Mouse (Mus musculus): Measurements from ENCODE around the gene Rarres1. TPM values are rescaled to one million over a fixed set of nuclear protein-coding genes. Genes with fewer than 3 reads are reported as not detected.

Rarres1 gene
- total RNA-seq, 1 experiment from 2014 or later: 0.24 TPM

DNA sequence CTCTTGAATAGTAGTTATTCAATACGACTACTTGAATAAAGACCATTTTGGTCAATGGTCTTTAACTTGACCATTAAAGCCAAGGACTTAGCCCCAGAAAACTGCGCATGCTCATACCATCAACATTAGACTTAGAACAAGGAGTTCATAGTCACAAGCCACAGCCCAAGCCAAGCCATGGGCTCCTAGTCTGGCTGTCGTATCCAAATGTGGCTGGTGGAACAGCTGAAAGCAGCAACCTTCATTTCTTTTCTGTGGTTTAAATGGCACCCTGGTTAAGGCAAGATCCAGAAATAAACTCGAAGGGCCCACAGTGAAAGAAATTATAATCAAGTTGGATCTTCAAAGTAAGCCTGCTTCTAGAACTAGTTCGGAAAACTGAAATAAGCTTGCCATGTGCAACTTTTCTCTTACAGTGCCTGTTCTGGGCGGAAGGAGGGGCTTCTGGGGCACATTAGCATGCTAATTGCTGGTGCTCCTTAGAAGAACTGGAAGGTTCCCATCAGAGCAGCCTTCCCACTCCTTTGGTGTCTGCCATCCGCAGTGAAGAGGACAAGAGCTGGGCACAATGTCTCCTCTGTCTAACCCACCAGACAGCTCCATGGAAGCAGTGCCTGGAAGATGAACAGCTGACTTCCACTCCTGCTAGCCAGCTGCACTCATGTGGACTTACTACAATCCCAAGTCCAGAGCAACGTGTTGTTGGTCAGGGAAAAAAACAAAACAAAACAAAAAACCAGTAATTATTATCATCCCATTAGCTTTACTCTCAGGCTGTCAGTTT is 23.0 kb downstream of the Rarres1 start:
- no peak for DNase-seq

DNA sequence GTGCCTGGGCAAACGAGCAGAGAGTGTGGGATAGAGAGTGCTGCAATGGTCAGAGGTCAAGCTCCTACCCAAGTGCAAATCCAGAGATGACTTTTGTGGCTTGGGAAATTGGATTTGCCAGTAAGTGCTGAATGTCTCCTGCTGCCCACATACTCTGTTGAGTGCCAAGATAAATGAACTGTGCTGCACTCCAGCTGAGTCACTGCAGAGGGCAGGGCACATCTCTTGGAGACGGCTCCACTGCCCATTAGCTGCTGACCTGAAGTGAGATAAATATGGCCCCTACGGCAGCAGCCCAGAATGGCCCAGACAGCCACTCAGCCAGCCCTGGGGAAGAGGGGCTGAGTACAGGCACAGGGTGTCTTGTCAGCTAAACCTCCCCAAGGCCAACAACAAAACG is 25.2 kb downstream of the Rarres1 start:
- peak; percentile 3 for DNase-seq

DNA sequence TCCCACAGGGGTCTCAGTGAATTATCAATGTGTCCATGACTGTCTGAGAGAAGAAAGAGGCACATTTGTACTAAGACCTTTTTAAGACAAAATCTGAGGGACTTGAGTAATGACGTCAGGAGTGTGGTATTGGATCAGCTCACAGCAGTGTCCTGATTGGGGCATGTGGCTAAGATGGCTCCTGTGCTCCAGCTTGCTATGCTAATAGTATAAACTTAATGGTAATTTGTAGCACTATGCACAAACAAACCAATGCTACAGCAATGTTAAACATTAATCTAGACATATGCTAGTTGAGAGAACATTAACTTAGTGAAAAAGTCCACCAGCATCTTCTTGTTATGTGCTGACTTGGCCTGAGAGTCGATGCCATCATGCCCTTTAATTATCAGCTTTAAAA is 30.1 kb downstream of the Rarres1 start:
- no peak for DNase-seq

DNA sequence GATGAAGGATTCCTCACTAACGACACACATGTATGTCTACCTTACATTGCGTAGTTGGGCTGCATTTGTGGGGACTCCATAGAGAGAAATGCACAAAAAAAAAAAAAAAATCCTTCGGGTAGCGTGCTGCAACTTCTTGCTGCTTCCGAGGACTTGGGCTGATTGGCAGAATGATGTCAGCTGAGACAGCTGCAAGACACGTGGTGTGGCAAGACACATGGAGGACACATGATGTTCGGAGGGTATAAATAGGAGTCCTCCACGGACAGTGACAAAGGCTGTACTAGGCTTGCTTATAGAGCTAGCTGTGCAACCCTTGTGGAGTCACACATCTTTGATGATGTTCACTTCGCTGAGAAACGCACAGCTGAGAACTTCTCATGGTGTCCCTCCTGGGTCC is 32.9 kb downstream of the Rarres1 start:
- DNase-seq: no peak

DNA sequence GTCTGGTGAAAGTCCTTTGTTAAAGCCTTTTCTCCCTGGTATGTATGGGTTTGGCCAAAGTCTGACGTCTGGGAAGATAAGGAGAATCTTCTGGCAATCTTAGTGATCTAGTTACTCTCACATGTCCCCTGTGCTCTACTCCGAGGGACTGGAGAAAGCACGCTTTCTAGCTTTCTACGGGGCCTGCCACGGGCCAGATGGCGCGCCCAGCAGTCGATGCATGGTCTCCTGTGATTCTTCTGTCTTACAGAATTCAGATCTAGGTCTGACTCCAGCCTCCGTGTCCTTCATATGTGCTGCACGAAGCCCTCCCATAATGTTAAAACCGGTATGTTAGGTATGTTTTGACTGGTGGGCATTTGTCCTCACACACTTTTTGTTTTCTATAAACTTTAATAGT is 35.5 kb downstream of the Rarres1 start:
- no peak for DNase-seq

DNA sequence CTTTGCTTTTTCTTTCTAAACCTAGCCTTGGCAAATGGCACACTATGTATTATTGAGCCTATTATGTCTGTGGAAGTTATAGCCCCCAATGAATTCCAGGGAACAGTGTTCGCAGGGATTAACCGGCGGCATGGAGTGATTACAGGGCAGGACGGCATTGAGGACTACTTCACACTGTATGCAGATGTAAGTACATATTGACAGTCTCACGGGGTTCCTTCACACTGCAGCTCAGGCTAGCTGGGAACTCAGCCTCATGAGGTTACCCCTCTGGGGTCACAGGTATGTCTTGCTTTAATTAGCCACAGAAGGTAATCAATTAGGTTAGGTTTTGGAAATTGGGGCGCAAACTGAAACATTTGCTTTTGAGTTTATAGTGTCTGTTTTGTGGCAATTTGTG is 41.9 kb downstream of the Rarres1 start:
- no peak for DNase-seq

DNA sequence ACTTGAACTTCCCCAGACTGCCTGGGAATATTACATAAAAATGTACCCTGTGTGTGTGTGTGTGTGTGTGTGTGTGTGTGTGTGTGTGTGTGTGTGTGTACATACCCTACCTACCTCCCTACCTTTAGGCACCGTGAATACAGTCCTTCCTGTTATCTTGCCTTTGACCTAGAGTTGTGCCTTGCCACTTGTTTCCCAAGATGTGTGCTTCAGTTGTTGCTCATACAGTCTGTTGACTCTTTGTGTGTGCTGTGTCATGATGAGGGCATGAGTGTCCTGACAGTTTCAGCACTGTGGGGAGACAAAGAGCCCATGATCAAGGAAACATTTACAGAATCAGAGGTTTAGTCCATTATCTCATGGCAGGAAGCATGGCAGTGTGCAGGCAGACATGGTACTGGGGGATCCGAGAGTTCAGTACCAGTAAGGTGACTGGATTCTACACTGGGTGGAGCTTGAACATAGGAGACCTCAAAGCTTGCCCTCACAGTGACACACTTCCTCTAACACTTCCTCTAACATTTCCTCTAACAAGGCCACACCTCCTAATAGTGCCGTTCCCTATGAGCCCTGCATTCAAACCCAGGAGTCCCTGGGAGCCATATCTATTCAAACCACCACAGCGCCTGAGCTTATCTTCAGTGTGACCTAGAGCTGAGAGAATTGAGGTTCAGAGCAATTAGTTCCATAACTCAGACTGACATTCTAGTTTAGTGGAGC is 43.8 kb downstream of the Rarres1 start:
- no peak for DNase-seq

DNA sequence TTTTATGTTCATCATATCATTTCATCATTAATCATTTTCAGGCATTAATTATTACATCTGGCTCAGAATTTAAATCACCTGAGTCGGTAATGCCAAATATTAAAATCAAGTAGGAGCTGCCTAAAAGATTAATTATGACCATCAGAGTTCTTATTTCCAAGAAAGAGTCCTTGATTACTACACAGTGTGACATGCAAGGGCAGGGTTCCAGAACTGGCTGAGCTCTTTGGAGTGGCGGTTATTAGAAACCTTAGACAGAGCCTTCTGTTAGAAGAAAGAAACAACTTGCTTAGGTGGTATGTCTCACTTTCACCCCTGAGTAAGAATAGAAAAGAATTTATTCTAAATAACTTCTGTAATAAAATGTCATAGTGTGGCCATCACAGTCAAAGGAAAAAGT is 48.0 kb downstream of the Rarres1 start:
- DNase-seq: no peak

DNA sequence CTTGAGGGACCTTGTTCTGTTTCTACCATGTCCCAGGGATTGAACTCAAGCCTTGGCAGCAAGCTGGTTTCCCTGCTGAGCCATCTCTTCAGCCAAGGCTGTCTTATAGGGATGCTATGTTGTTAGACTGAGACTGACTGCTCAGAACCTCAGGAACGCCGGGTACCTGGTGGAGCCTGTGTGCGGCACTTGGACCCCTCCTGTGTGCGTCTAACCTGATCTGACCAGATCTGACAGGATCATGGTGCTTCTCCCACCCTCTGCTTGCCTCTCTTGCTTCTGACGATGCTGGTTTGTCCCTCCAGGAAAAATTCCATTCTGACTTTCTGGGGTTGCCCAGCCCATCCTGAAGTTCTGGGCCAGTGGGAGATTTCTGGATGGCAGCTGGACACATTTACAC is 48.7 kb downstream of the Rarres1 start:
- DNase-seq: no peak

DNA sequence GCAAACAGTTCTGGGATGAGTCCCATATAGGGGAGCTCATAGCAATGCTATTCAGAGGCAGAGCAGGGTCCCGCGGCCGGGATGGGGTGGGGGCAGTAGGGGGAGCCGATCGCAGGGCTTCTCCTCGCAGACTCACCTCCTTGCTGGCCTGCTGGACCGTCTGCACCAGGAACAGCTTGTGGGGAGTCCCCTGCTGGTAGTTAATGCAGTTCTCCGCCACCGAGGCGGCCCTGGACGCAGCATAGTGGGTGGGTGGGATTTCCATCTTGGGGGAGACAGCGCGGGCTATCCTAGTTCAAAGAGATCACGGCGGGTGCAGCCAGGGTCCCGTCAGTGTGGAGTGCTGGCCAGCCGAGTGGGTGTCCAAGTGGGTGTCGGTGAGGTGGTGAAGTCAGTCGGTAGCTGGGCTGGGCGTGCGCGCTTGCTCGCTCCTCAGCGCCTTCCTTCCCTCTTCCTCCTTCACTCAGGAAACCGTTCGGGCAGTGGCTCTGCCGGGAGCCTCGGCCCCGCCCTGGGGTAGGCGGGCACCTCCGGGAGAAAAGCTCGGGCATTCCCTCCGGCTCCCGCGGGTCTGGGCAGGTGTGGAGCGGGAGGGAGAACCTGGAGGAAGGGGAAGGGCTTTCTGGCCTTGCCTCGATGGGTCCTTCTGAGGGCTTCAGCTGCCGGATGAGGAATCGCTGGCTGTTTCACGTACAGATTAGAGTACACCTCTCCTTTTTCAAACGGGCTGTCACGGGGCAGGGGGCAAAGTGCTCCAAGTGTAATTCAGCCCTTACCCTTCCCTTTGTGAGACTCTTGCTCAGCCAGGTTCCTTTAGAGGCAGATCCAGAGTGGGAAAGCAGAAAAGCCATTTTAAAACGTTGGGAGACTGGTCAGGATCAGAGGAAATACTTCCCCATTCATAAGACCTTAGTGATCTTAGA is 51.6 kb downstream of the Rarres1 start, which contains the start of gene Lxn:
Gene Lxn (minus strand): TSS at position 477 of the 923 bp plus-strand sequence.
- DNase-seq: peak; percentile 77

DNA sequence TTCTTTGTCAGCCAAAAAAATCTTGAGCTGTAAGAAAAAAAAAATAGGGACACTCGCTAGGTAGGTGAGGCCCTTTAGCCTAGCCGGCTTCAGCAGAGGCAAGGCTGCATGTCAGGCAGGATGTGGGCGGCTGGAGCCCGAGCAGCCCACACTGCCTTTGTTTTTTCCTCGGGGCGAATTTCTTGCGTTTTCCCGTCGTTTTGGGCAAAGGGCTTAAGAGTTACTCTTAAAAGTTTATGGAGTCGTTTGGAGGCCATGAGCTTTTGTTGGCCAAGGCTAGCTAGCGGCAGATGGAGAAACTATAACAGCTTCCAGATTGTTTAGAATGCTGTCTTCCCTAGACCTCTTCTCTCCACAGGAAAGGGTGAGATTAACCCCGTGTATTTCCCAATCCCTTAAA is 52.3 kb downstream of the Rarres1 start:
- no peak for DNase-seq

DNA sequence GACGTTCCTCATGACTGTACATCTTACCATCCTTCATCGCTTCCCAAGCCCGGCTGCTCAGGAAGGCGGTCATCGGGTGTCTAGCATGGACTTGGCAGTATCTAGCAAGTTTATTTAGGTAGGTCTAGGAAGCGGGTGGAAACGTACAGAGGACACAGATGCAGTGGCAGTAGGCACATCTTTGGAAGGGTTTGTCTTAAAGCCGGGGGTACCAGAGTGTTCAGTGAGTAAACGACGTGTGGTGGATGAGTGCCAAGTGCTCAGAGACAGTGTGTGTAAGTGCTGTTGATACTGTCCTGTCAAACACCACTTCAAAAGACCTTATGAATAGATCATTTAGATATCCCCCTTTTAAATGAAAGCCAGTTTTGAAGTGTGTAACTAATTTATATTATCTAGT is 52.7 kb downstream of the Rarres1 start:
- no peak for DNase-seq

DNA sequence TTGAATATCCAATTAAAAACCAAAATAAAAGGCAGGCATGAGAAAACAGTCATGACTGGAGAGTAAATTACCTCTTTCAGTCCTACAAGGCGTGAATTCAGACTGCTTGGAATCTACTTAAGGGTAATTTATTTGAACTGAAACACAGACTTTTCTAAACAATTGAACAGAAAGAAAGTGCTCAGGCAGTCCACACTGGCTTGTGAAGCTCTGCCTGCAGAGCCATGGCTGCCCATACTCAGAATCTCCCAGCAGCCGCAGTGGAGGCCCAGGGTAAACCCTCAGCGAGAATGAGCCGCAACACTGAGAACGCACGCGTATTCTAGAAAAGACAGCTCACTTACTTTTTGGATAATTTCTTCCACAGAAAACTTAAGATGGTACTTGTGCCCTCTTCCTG is 53.3 kb downstream of the Rarres1 start:
- no peak for DNase-seq

DNA sequence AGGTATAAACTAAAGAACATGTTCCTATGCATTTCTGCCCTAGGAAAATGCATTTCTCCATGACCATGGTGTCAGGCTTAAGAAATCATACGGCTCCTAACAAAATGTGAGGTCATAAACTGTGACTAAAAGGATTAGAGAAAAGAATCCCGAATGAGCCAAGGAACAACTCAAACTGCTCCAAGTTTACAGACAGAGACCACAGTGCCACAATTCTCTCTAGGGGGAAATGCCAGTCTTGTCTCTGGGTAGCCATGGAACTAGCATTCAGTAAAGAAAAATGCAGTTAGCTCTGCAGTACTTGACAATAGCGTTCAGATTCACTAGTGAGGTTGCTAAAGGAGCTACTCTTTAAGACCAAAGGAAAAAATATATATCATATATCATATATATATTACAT is 55.4 kb downstream of the Rarres1 start:
- no peak for DNase-seq

DNA sequence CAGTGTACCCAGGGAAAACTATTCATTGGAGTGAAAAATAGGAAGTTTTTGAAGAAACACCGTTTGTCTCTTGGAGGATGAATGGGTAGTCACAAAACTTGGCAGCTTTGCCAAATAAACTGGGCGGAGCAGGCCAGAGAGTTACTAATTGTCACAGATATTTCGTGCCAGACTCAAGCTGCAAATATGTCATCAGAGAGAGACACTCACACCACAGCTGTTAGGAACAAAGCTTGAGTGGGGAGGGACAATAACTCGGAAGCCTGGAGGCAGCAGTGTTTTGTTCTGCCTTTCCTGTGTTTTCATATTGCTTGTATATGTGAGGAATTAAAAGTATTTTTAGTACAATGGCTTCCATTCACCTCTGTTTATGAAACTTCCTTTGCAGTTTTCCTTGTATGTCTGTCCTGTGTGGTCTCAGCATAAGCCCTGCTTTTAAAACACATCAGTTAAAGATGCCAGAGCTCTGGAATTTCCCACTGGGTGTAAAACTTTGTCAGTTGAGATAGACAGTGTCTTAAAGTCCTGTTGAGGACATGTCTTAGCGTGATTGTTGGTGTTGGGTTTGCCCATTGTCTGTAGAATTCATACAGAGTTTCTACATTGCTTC is 64.6 kb downstream of the Rarres1 start:
- no peak for DNase-seq

DNA sequence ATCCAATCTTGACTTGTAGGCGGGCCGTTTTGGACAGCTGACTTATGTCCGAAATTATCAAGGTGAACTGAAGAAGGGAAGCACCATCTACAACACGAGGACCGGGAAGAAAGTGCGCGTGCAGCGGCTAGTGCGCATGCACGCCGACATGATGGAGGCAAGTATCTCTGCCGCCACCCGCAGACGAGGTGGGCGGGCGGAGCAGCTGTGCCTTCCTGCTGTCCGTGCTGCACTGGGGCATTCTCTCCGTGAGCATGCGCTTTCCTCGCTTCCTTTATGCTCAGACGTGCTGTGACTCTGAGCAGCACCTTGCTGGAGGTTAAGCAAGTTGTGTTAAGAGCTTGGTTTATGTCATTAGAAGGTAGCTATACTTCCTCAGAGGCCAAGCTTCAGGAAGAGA is 65.7 kb downstream of the Rarres1 start:
- DNase-seq: no peak

DNA sequence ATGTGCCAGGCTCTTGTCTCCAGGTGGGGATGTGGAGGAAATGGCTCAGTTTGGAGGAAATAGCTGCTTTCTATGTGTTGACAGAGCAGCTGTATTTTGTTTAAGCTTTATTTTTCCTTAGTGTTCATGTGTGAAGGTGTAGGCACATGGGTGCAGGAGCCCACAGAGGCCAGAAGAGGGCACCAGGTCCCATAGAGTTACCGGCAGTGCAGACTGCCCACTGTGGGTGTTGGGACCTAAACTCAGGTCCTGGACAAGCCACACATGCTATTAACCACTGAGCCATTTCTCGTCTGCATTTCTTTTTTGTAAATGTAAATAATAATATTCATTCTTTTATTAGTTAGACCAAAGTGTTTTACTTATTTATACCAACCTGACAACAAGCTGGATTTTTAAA is 68.2 kb downstream of the Rarres1 start:
- no peak for DNase-seq

DNA sequence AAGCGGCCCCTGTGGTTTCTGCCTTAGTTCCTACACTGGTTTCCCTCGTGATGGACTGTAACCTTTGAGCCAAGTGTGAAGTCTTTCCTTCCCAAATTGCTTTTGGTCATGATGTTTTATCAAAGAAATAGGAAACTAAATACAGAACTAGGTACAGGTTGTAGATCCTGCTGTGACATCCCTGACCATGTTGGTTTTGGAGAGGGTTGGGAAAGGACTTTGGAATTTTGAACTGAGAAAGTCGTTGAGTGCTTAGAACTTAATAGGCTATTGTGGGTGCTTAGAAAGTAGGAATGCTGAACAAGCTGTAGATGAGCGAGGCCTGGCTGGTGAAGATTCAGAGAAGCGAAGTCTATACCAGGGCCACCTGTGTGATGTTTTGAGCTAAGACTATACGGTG is 81.3 kb downstream of the Rarres1 start:
- no peak for DNase-seq

DNA sequence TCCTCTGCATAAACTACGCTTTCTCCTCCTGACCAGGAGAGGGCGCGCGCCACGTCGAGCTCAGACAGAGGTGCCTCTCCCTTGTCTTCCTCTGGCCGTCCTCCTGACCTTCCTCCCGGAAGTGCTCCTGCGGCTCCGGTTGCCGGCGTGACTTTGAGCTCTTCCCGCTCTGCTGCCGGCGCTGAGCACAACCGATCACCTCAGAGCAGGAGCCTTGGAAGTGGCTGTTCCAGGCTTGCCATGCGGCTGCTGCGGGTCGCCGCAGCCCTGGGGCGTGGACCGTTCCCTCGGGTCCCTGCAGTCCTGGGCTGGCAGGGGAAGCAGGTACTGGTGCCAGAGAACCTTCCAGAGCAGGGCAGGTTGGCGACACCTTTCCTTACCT is 85.3 kb downstream of the Rarres1 start, which contains the start of gene Gfm1:
Gene Gfm1 (plus strand): TSS at position 98 of the 382 bp plus-strand sequence.
- peak; percentile 90 for DNase-seq

DNA sequence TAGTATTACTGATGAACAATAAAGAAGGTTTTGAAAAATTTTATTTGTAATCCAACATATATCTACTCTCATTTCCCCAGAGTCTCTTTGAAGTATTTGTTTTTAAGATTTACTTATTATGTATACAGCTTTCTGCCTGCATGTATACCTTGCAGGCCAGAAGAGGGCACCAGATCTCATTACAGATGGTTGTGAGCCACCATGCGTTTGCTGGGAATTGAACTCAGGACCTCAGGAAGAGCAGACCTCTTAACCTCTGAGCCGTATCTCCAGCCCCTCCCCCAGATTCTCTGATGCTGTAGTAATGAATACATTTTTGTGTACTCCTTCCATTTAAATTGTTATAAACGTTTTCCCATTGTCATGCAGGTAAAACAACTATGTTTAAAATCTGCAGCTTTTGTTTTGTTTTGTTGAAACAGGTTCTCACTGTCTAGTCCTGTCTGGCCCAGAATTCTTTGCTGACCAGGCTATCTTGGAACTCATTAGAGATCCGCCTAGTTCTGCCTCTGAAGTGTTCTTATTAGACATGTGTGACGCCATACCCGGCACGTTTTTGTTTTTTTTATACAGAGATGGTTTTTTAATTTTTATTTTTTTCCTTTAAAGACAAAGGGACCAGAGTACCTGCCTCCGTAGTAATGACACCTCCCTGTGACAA is 85.9 kb downstream of the Rarres1 start:
- DNase-seq: no peak

Measured in adrenal gland, postnatal 25 days (tissue).